Mouse (Mus musculus): ENCODE results near the gene Lilrb4a.
"Not testable (repeated sequence)": the region's sequence is repeated elsewhere in the genome, so short reads cannot be mapped to it uniquely, and the experiment has no call there.

The Lilrb4a gene

GRCm38 (mm10) chr10:51490691-51491090 is at the start of gene Lilrb4a:
Gene Lilrb4a, plus strand, starts transcription at chr10:51490956.
- DNase-seq (ENCODE audit: low read depth in 1 of 2, low spot score in 2 of 2), result not testable (repeated sequence)

- no peak for DNase-seq (ENCODE audit: low read depth in 1 of 2, low spot score in 2 of 2)
Measured at GRCm38 (mm10) chr10:51451610-51452009, 39.1 kb upstream of the Lilrb4a start.

DNA sequence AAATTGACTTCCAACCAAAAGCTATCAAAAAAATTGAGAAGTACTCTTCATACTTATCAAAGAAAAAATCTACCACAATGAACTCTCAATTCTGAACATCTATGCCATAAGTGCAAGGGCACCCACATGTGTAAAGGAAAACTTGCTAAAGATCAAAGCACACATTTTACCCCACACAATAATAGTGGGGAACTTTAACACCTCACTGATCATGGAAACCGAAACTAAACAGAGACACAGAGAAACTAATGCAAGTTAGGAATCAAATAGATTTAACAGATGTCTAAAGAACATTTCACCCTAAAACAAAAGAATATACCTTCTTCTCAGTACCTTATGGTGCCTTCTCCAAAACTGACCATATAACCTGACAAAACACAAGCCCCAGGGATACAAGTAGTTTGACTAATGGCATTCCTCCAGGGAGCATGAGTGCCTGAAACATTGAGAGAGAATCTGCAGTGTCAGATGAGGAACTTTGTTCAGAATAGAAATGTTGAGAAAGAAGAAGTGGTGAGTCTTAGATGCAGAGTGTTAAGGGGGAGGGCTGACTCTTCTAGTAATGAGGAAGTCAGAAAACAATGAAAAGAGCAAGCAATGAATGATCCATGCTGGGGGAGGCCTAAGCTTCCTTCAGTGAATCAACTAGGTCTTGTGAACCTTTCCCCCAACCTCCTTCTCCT is 37.0 kb upstream of the Lilrb4a start:
- peak; percentile 19 to 55 for DNase-seq (ENCODE audit: low read depth in 1 of 2, low spot score in 2 of 2)

GRCm38 (mm10) chr10:51454365-51454764 is 36.4 kb upstream of the Lilrb4a start:
- DNase-seq (ENCODE audit: low read depth in 1 of 2, low spot score in 2 of 2), result peak in 1 of 2 experiments; percentile 4

DNA sequence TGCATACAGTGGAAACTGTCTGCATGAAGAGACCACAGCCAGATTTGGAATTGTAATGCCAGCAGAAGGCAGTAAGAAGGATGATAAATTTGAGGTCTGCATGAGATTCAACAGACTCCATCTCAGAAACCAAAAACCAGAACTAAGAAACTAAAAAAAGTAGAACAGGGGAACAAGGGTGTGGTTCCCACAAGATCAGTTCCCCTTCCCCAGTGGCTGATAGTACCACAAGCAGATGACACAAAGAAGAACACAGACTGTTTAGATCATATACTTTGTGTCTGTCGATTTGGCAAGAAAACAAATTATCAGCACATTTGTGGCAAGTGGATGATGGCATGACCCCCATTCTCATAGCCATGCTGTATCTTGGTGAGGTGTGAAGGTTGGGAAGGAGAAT is 35.0 kb upstream of the Lilrb4a start:
- peak; percentile 33 to 36 for DNase-seq (ENCODE audit: low read depth in 1 of 2, low spot score in 2 of 2)

DNA sequence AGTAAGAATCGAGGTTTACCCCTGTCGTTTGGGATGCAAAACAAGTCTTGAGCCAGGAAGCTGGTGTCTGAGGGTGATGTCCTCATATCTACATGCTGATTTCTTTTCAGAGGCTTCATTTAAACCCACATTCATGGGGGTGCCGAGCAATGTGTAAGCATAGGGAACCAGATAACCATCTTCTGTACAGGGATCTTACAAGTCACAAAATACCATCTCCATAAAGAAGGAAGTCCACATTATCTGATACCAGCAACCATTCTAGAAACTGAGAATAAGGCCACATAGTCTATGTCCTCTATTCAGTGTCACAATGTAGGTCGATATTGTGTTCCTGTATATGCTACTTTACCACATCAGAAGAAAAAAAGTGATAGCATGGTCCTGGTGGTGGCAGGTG is 34.4 kb upstream of the Lilrb4a start:
- DNase-seq (ENCODE audit: low read depth in 1 of 2, low spot score in 2 of 2), result no peak

DNA sequence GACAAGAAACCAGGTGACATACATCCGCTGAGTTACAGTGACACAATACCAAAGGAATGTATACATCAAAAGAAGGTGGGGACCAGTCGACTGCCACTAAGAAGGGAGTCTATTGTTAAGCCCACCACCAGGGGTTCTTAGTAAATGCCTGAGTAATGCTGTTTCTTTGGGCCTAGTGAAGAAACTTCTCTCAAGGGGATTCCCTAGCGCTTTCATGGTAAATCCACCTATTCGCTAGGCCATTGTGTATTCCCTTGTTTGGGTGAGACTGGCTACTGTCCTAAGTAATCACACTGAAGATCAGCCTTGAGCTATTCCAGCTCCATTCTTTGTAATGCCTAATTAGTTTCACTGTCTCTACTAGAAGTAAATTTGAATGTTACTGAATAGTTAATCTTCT is 27.0 kb upstream of the Lilrb4a start:
- not testable (repeated sequence) for DNase-seq (ENCODE audit: low read depth in 1 of 2, low spot score in 2 of 2)

DNA sequence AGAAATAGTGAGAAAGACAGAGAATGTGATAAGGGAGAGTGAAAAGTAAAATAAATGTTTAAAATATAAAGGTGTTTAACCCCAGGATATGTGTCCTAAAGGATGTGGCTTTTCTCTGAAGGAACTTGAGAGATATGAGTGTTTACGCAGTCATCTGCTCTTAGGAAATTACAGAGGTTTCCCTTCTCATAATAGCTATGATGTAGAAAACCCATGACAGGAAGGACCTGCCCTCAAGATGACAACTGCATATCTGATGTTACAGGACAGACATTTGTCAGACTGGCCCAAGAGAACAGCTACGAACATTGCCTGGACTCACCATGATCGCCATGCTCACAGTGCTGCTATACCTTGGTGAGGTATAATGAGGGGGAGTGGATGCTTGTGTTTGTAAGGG is 10.4 kb upstream of the Lilrb4a start, which contains the start of the genes Gm49339 and Lilr4b:
Gene Gm49339 (plus strand): TSS at position 216 of the 400 bp plus-strand sequence.
Gene Lilr4b (plus strand): TSS at position 236 of the 400 bp plus-strand sequence.
- DNase-seq (ENCODE audit: low read depth in 1 of 2, low spot score in 2 of 2), result not testable (repeated sequence)

- DNase-seq (ENCODE audit: low read depth in 1 of 2, low spot score in 2 of 2), result peak in 1 of 2 experiments; percentile 22
Measured at GRCm38 (mm10) chr10:51520021-51520420, 29.3 kb downstream of the Lilrb4a start.

DNA sequence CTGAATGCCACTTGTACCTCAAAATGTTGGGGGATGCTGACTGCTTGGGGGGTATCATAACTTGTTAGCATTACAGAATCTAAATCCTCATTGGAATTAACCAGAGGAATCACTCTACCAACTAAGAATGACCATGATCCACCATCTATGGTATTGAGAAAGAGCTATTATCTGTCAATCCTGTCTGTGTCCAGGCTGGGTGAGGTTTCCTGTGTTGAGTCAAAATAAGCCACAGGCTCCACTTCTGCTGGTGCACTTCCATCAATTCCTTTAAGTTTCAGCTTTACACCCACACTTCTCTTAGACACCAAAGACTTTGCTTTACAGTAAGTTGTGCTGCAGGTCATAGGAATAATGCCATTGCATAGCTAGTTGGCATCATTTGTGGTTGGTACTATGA is 30.7 kb downstream of the Lilrb4a start:
- peak in 1 of 2 experiments; percentile 17 for DNase-seq (ENCODE audit: low read depth in 1 of 2, low spot score in 2 of 2)

DNA sequence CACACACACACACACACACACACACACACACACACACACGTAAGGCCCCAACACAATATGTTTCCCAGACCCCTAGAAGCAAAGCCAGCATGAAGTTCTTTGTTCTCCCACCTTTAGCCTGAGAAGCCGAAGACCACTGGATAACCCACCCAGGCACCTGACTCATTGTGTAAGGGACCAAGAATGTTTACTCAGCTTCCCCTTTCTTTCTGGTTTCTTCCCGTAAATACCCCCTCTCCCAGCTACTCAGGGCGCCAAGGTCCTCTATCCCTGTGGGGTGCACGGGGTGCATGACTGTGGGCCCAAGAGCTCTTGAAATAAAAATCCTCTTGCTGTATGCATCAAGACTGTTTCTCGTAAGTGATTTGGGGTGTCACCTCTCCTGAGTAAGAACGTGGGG is 35.3 kb downstream of the Lilrb4a start:
- DNase-seq (ENCODE audit: low read depth in 1 of 2, low spot score in 2 of 2), result no peak

- DNase-seq (ENCODE audit: low read depth in 1 of 2, low spot score in 2 of 2), result no peak
Measured at GRCm38 (mm10) chr10:51526633-51527032, 35.9 kb downstream of the Lilrb4a start.

- DNase-seq (ENCODE audit: low read depth in 1 of 2, low spot score in 2 of 2), result no peak
Measured at GRCm38 (mm10) chr10:51528840-51529434, 38.2 kb downstream of the Lilrb4a start.

- no peak for DNase-seq (ENCODE audit: low read depth in 1 of 2, low spot score in 2 of 2)
Measured at GRCm38 (mm10) chr10:51529497-51529896, 38.7 kb downstream of the Lilrb4a start.

DNA sequence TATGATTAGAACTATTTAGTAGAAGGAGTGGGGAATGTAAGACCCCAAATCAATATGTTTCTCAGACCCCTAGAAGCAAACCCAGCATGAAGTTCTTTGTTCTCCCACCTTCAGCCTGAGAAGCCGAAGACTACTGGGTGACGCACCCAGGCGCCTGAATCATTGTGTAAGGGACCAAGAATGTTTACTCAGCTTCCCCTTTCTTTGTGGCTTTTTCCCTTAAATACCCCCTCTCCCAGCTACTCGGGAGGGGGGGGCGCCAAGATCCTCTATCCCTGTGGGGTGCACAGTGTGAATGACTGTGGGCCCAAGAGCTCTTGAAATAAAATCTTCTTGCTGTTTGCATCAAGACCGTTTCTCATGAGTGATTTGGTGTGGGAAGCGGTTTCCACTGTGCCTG is 40.1 kb downstream of the Lilrb4a start:
- DNase-seq (ENCODE audit: low read depth in 1 of 2, low spot score in 2 of 2), result peak; percentile 21 to 35

Measured in monocyte, adult 2 months (primary cell).